Mouse (Mus musculus): ENCODE measurements at regions not wholly inside any gene's neighbourhood (a gene's known extent, or its start where the extent isn't known, plus 50 kb on each side); places are given as distances from the start of the nearest gene placed in this dataset.

DNA sequence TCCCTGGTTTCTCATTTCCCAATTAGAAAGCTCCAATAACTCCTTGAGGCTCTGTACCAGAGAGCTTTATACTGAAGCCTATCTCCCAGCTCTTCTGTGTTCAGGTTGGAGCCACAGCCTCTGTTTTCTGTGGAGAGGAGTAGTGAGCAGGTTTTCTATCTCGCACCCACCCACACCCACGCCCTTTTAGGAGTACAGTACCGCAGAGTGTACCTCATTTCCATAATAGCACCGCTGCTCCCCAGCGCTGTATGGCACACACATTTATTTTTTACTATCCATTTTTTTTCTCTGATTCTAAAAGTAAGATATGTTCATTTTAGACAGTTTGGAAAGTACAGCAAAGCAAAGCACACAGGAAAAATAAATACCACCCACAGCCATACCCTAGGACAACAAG lies 137.5 kb upstream of the Topaz1 start:
- no peak for TF ChIP-seq POLR2A (IDR thresholded peaks at IDR 0.05; ENCODE audit: borderline replicate concordance, insufficient read depth, low read length)
- no peak for TF ChIP-seq CTCF (IDR thresholded peaks at IDR 0.05; ENCODE audit: borderline replicate concordance, insufficient read depth, low read depth, low read length)

Data from cerebellum, adult 2 months (tissue).